Mouse (Mus musculus): ENCODE measurements around the gene Cacna1c. TPM values are rescaled to one million over a fixed set of nuclear protein-coding genes. Genes with fewer than 3 reads are reported as not detected.

Cacna1c gene
- total RNA-seq, 1 experiment, result 0.98 TPM

- Histone ChIP-seq H3K4me1 (ENCODE audit: control insufficient read depth in 2 of 2, insufficient read depth in 2 of 2, low read length in 2 of 2, poor library complexity in 1 of 2) (peaks cover 0 to 3% of the 10 kb centered on the region in 2 experiments; a peak in 1 of 4 replicates), H3K4me3 (ENCODE audit: insufficient read depth in 1 of 2, low read depth in 1 of 2, low read length in 2 of 2, poor library complexity in 1 of 2, severe bottlenecking in 1 of 2) (no peak overlapping the region), H3K9ac (ENCODE audit: insufficient read depth, low read depth, low read length, poor library complexity, severe bottlenecking) (no peak overlapping the region), H3K27ac (ENCODE audit: insufficient read depth, low read depth, low read length, poor library complexity, severe bottlenecking) (no peak overlapping the region), H3K9me3 (ENCODE audit: control insufficient read depth, insufficient read depth, low read depth, low read length) (no peaks in the 10 kb centered on the region), H3K36me3 (ENCODE audit: control insufficient read depth, insufficient read depth, low read length, poor library complexity, severe bottlenecking) (peaks cover 8% of the 10 kb centered on the region; the same call in 1 of the 2 replicates)
- no peak for DNase-seq (ENCODE audit: low read depth, low spot score)
- TF ChIP-seq ZNF384 (IDR thresholded peaks at IDR 0.05; ENCODE audit: low read depth, low read length) (no peak), MAFK (IDR thresholded peaks at IDR 0.05; ENCODE audit: insufficient read depth, low read depth, low read length) (no peak), CHD2 (IDR thresholded peaks at IDR 0.05; ENCODE audit: low read depth, low read length) (no peak), HCFC1 (IDR thresholded peaks at IDR 0.05; ENCODE audit: borderline replicate concordance, insufficient read depth, low read length) (no peak), ZC3H11A (IDR thresholded peaks at IDR 0.05; ENCODE audit: borderline replicate concordance, low read depth, low read length) (no peak)
- in situ Hi-C loops (cut with MboI; ENCODE audit: low sequenced_read_pairs in 2 of 2, unreplicated experiment in 2 of 2), result no loop called here
Measured at GRCm38 (mm10) chr6:119193571-119194154, 2.6 kb downstream of the Cacna1c start.

- Histone ChIP-seq H3K4me3 (ENCODE audit: insufficient read depth in 1 of 2, low read depth in 1 of 2, low read length in 2 of 2, poor library complexity in 1 of 2, severe bottlenecking in 1 of 2) (no peak overlapping the region), H3K36me3 (ENCODE audit: control insufficient read depth, insufficient read depth, low read length, poor library complexity, severe bottlenecking) (peaks cover 8% of the 10 kb centered on the region; the same call in 1 of the 2 replicates)
- in situ Hi-C loops (cut with MboI; ENCODE audit: low sequenced_read_pairs in 2 of 2, unreplicated experiment in 2 of 2), result no loop called here
Measured at GRCm38 (mm10) chr6:119191478-119191877, 4.7 kb downstream of the Cacna1c start.

GRCm38 (mm10) chr6:119187631-119188030, 8.6 kb downstream of the Cacna1c start:
- Histone ChIP-seq H3K4me1 (ENCODE audit: control insufficient read depth in 2 of 2, insufficient read depth in 2 of 2, low read length in 2 of 2, poor library complexity in 1 of 2) (no peaks in the 10 kb centered on the region), H3K36me3 (ENCODE audit: control insufficient read depth, insufficient read depth, low read length, poor library complexity, severe bottlenecking) (peaks cover 9% of the 10 kb centered on the region; the same call in 1 of the 2 replicates), H3K27ac (ENCODE audit: insufficient read depth, low read depth, low read length, poor library complexity, severe bottlenecking) (no peak overlapping the region), H3K9me3 (ENCODE audit: control insufficient read depth, insufficient read depth, low read depth, low read length) (no peaks in the 10 kb centered on the region), H3K9ac (ENCODE audit: insufficient read depth, low read depth, low read length, poor library complexity, severe bottlenecking) (no peak overlapping the region), H3K4me3 (ENCODE audit: insufficient read depth in 1 of 2, low read depth in 1 of 2, low read length in 2 of 2, poor library complexity in 1 of 2, severe bottlenecking in 1 of 2) (no peak overlapping the region)
- TF ChIP-seq ZC3H11A (IDR thresholded peaks at IDR 0.05; ENCODE audit: borderline replicate concordance, low read depth, low read length) (no peak), ZNF384 (IDR thresholded peaks at IDR 0.05; ENCODE audit: low read depth, low read length) (no peak), CHD2 (IDR thresholded peaks at IDR 0.05; ENCODE audit: low read depth, low read length) (no peak), MAFK (IDR thresholded peaks at IDR 0.05; ENCODE audit: insufficient read depth, low read depth, low read length) (no peak), HCFC1 (IDR thresholded peaks at IDR 0.05; ENCODE audit: borderline replicate concordance, insufficient read depth, low read length) (no peak)
- in situ Hi-C loops (cut with MboI; ENCODE audit: low sequenced_read_pairs in 2 of 2, unreplicated experiment in 2 of 2), result no loop called here
- no peak for DNase-seq (ENCODE audit: low read depth, low spot score)

More at GRCm38 (mm10) chr6:119191478-119191877, 4.7 kb downstream of the Cacna1c start:
- TF ChIP-seq ZNF384 (IDR thresholded peaks at IDR 0.05; ENCODE audit: low read depth, low read length) (no peak), MAFK (IDR thresholded peaks at IDR 0.05; ENCODE audit: insufficient read depth, low read depth, low read length) (no peak), ZC3H11A (IDR thresholded peaks at IDR 0.05; ENCODE audit: borderline replicate concordance, low read depth, low read length) (no peak), CHD2 (IDR thresholded peaks at IDR 0.05; ENCODE audit: low read depth, low read length) (no peak), HCFC1 (IDR thresholded peaks at IDR 0.05; ENCODE audit: borderline replicate concordance, insufficient read depth, low read length) (no peak)
- no peak overlapping the region for H3K27ac ChIP-seq (ENCODE audit: insufficient read depth, low read depth, low read length, poor library complexity, severe bottlenecking)
- 0 out of 4 replicates have a peak, but pooled peaks cover 0 to 3% of the 10 kb centered on the region in 2 experiments for H3K4me1 ChIP-seq (ENCODE audit: control insufficient read depth in 2 of 2, insufficient read depth in 2 of 2, low read length in 2 of 2, poor library complexity in 1 of 2)
- no peak overlapping the region for H3K9ac ChIP-seq (ENCODE audit: insufficient read depth, low read depth, low read length, poor library complexity, severe bottlenecking)
- H3K9me3 ChIP-seq (ENCODE audit: control insufficient read depth, insufficient read depth, low read depth, low read length), result no peaks in the 10 kb centered on the region
- no peak for DNase-seq (ENCODE audit: low read depth, low spot score)

- Histone ChIP-seq H3K9ac (ENCODE audit: insufficient read depth, low read depth, low read length, poor library complexity, severe bottlenecking) (no peak overlapping the region), H3K4me1 (ENCODE audit: control insufficient read depth in 2 of 2, insufficient read depth in 2 of 2, low read length in 2 of 2, poor library complexity in 1 of 2) (no peaks in the 10 kb centered on the region), H3K9me3 (ENCODE audit: control insufficient read depth, insufficient read depth, low read depth, low read length) (no peaks in the 10 kb centered on the region), H3K4me3 (ENCODE audit: insufficient read depth in 1 of 2, low read depth in 1 of 2, low read length in 2 of 2, poor library complexity in 1 of 2, severe bottlenecking in 1 of 2) (no peak overlapping the region), H3K27ac (ENCODE audit: insufficient read depth, low read depth, low read length, poor library complexity, severe bottlenecking) (no peak overlapping the region), H3K36me3 (ENCODE audit: control insufficient read depth, insufficient read depth, low read length, poor library complexity, severe bottlenecking) (peaks cover 6% of the 10 kb centered on the region; the same call in 1 of the 2 replicates)
- in situ Hi-C loops (cut with MboI; ENCODE audit: low sequenced_read_pairs in 2 of 2, unreplicated experiment in 2 of 2), result no loop called here
- no peak for DNase-seq (ENCODE audit: low read depth, low spot score)
- TF ChIP-seq CHD2 (IDR thresholded peaks at IDR 0.05; ENCODE audit: low read depth, low read length) (no peak), HCFC1 (IDR thresholded peaks at IDR 0.05; ENCODE audit: borderline replicate concordance, insufficient read depth, low read length) (no peak), ZC3H11A (IDR thresholded peaks at IDR 0.05; ENCODE audit: borderline replicate concordance, low read depth, low read length) (no peak), ZNF384 (IDR thresholded peaks at IDR 0.05; ENCODE audit: low read depth, low read length) (no peak), MAFK (IDR thresholded peaks at IDR 0.05; ENCODE audit: insufficient read depth, low read depth, low read length) (no peak)
Measured at GRCm38 (mm10) chr6:119186658-119187057, 9.6 kb downstream of the Cacna1c start.
